Mouse (Mus musculus): ENCODE data around the gene Gm37240.

- no peak for TF ChIP-seq POLR2A (IDR thresholded peaks at IDR 0.05; ENCODE audit: borderline replicate concordance, control insufficient read depth, low read depth, low read length)
- TF ChIP-seq CTCF (IDR thresholded peaks at IDR 0.05; ENCODE audit: control insufficient read depth, insufficient read depth, low read length), result no peak
These were observed 548.0 kb downstream of the Gm37240 start for GRCm38 (mm10) chr3:85339269-85339820.
